Mouse (Mus musculus) urinary bladder, postnatal 4 days (tissue): ENCODE measurements around the gene Ank2.
"Not testable (repeated sequence)": the region's sequence is repeated elsewhere in the genome, so short reads cannot be mapped to it uniquely, and the experiment has no call there.

Experiments used
- DNase-seq, 2 experiments: peaks; one replicate each; pipeline ENCODE4 v3.0.0; 2021 to 2022; ENCODE audit warnings: low spot score in 2 of 2

Ank2 gene

DNA sequence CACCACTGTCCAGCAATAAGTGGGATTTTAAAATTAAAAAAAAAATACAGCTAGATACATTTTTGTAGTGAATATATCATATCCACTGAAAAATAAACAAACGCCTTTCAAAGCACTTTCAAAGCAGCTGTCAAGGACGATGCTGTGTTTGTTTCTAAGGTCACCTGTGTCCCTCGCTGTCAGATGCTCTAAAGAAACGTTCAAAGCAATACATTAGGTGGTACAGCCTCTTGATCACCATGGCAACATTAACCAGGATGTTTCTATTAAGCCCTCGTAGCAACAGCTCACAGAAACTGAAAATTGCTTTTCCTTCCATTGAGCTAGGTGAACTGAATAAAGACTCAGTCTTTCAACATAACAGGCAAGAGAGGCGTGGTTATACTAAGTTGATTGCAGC lies 17.5 kb downstream of the Ank2 start:
- DNase-seq, result no peak

- not testable (repeated sequence) for DNase-seq
Observed at GRCm38 (mm10) chr3:127480369-127480768, 18.8 kb downstream of the Ank2 start.

DNA sequence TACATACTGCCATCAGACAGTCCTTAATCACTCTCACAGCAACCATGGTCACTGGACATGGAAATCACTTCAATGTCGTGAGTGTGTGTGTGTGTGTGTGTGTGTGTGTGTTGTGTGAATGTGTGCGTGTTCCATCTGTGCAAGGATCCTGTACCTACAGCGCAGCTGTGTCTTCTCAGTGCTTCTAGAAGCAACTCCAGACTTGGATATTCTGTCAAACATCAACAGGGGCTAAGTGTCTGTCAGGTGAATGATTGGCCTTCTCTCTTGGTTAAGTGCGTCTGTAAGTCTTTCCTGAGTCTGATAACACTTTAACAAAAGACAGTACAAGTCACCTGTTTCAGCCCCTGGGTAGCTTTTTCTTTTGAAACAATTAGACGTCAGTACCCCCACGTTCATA lies 25.0 kb downstream of the Ank2 start:
- no peak for DNase-seq

DNA sequence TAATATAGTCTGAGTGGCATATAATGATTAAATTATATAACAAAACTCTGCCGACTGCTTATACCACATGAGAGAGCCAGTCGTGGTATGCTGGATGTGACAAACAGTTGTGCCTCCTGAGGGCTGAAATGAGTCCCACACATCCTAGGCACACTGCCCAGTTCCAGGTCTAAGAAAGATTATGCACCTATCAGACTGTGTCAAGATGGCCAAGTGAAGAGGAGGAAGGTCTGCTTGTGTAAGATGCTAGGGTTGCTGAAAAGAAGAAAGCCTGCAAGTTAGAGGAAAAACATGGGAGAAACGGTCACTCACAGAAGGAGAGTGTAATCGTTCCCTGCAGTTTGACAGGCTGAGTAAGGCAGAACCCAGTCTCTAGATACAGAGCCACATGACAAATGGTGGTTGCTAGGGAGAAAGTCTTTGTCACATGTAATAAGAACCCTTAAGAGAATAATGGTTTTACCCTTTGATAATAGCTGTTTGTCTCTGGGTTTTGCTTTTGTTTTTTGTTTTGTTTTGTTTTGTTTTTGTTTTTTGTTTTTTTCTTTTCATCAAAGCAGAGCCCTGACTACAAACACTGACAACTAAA lies 29.9 kb downstream of the Ank2 start:
- DNase-seq, result no peak

- DNase-seq, result no peak
Observed at GRCm38 (mm10) chr3:127468569-127468968, 30.6 kb downstream of the Ank2 start.

DNA sequence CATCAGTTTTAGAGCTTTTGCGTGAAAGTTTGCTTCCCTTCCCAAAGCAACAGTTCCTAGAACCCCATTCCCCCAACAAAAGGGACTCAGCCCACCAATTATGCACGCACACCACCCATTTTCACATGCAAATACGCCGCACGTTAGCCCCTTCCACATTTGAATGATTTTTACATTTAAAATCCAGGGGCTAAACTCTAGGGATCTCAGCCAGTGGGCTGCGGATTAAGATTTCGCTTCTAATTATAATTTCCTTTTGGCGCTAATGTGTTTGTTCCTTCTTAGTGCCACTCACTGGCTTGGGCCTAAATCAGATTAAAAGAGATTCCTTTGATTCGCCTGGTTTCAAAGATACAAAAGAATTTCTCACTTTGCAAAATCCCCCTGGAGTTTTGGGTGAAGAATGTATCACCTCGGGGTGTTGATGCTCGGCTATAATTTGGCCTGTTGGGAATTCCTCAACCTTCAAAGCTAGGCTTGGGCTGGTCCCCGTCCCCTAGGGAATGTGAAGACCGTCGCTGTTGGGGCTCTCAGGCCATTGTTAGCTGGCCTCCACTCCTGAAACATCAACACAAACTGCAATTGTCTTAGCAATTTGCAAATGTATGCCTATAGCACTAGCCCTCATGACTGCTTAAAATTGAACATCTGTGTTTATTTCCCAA lies 35.2 kb downstream of the Ank2 start:
- DNase-seq, result no peak

GRCm38 (mm10) chr3:127463165-127463564 lies 36.0 kb downstream of the Ank2 start:
- DNase-seq, result no peak

- DNase-seq, result no peak
Observed at GRCm38 (mm10) chr3:127462413-127462812, 36.7 kb downstream of the Ank2 start.

GRCm38 (mm10) chr3:127460891-127461437 lies 38.2 kb downstream of the Ank2 start:
- no peak for DNase-seq

GRCm38 (mm10) chr3:127459858-127460257 lies 39.3 kb downstream of the Ank2 start:
- DNase-seq, result no peak

- no peak for DNase-seq
Observed at GRCm38 (mm10) chr3:127458925-127459324, 40.2 kb downstream of the Ank2 start.

DNA sequence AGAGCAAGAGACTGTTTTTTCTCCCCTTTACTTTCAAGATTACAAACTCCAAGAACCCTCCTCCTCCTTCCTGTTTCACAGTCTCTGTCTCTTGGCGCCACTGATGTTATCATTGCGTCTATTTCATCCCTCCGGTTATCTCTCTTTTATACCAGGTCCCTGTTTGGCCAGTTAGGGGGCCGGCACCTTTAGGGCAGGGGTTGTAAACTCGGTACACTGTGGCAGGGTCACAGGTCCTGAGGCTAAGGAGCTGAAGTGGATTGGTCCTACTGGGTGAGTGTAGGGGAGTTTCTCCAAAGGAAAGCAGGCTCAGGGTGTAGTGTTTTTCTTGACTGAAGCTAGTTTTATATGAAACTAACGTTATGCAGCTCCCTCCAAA lies 40.7 kb downstream of the Ank2 start:
- no peak for DNase-seq

DNA sequence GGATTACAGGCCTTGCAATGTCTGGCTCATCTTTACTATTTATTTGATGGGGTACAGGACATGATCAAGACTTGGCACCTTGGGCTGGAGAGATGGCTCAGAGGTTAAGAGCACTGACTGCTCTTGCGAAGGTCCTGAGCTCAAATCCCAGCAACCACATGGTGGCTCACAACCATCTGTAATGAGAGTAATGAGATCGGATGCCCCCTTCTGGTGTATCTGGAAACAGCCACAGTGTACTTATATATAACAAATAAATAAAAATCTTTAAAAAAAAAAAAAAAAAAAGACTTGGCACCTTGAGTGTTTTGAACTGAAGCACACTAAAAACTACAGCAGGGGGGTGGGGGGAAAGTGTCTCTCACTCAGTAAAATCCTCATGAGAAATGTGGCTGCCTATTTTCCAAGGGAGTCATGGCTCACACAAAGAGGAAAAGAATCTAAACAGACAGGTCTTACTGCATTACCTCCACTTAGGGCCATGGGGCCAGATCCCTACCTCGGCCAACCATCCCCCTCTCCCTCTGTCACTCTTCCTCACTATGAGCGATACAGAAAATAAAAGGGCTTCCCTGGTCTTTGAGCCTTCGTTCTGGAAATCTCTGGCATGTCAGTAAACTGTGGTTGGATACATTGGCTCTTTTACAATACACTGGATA lies 41.3 kb downstream of the Ank2 start:
- DNase-seq, result no peak

GRCm38 (mm10) chr3:127453738-127454137 lies 45.4 kb downstream of the Ank2 start:
- no peak for DNase-seq

DNA sequence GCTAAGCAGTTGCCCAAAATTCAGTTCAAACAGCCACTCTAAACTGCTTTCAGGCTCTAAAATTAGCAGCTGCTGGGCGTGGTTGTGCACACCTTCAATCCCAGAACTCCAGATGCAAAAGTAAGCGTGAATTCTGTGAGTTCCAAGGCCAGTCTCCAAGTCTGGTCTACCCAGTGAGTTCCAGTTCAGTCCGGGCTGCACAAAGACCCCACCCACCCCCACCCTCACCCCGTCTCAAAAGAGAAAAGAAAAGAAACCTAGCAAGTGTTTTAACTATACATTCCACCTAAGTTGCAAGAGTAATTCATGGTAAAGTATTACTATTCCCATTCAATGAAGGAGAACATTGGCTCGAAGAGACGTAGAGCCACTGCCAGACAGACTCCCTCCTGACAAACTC lies 45.9 kb downstream of the Ank2 start:
- DNase-seq, result no peak

DNA sequence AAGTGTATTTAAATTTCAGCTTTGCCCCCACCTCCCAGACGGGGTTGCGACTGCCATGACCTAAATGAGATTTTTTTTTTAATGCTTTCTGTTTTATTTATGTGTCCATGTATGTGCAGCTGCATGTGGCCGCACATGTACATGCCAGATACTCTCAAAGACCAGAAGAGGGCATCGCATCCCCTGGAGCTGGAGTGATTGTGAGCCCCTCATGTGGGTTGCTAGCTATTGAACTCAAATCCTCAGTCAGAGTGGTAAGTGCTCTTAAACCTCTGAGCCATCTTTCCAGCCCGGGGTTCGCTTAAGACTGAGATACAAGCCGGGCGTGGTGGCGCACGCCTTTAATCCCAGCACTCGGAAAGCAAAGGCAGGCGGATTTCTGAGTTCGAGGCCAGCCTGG lies 46.9 kb downstream of the Ank2 start:
- DNase-seq, result no peak

GRCm38 (mm10) chr3:127451741-127452140 lies 47.4 kb downstream of the Ank2 start:
- DNase-seq, result no peak

DNA sequence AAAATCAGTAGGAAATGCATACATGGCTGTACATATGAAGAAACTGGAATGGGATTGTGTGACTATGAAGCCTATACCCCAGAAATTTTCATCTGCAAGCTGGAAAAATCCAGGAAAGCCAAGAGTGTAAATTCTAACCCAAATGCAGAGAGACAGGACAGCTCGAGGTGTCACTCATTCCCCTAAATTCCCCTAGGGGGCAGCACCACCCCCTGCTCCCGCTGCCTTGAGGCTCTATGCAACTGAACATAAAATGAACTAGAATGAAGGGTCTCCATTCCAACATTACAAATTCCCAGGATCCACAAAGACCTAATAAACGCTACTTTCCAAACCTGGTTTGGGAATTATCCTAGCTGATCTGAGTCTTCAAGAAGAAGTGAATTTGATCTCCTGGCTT lies 48.1 kb downstream of the Ank2 start:
- DNase-seq, result no peak

GRCm38 (mm10) chr3:127446173-127446572 lies 53.0 kb downstream of the Ank2 start:
- DNase-seq, result peak; percentile 30 to 75

DNA sequence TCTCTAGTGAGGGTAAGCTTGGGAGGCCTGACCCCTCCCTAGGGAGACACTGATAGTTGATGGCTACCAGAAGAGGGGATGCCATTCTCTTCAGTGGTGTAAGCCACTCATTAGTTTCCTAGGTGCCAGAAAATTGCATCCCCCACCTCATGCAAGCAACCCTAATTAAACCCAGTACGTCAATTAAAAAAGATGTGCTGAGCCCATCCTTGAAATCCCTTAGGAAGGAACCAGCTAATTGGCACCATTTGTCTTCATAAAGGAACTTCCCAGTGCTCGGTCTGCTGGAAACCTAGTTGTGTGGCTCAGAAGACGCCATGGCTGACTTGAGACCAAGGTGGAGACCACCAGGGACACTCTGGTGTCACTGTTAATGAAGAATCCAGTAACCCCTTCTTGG lies 65.9 kb downstream of the Ank2 start:
- no peak for DNase-seq

- DNase-seq, result no peak
Observed at GRCm38 (mm10) chr3:127429866-127430265, 69.3 kb downstream of the Ank2 start.

DNA sequence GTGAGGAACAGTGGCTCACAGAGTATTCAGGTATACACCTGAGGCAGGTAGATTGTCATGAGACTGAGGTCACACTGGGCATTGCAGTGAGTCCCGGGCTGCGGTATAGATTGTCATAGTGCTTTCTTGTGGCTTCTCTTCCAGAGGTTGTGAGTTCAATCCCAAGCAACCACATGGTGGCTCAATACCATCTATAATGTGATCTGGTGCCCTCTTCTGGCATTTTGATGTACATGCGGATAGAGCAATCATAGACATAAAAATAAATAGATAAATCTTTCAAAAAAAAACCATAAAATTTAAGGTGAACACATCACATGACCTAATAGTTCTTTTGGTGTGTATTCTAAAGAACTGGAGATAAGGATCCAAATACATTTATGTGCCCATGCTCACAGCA lies 70.6 kb downstream of the Ank2 start:
- no peak for DNase-seq

GRCm38 (mm10) chr3:127416950-127417349 lies 82.2 kb downstream of the Ank2 start:
- no peak for DNase-seq
